Mouse (Mus musculus): ENCODE measurements at regions not wholly inside any gene's neighbourhood (a gene's known extent, or its start where the extent isn't known, plus 50 kb on each side); places are given as distances from the start of the nearest gene placed in this dataset.
A peak's percentile ranks its signal among the peaks of the same experiment; 100 is the strongest.

DNA sequence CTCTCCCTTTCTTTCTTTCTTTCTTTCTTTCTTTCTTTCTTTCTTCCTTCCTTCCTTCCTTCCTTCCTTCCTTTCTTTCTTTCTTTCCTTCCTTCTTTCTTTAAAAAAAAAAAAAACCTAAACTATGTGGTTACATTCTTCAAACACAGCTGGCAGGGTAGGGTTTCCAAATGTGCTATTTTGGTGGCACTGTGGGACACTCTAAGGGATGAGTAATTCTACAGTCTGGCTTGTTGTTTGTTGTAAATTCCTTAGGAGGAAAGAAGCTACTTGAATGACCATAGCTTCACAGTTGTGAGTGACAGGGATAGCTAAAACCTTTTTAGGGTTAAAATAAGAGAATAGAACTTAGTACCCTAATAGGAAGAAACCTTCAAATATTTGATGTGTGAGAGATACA is 342.4 kb downstream of the Osr1 start:
- TF ChIP-seq SRF (IDR thresholded peaks at IDR 0.05; ENCODE audit: control insufficient read depth, insufficient read length, low read depth) (no peak), MYOG (IDR thresholded peaks at IDR 0.05; ENCODE audit: control insufficient read depth in 1 of 3, insufficient read depth in 1 of 3, insufficient read length in 2 of 3, low read depth in 2 of 3) (peak in 1 of 3 experiments; percentile 65), TCF3 (IDR thresholded peaks at IDR 0.05; ENCODE audit: insufficient read length, low read depth) (no peak), POLR2AphosphoS2 (IDR thresholded peaks at IDR 0.05; ENCODE audit: insufficient read length, low read depth) (no peak), REST (IDR thresholded peaks at IDR 0.05; ENCODE audit: insufficient read depth, insufficient read length) (no peak), MAX (IDR thresholded peaks at IDR 0.05; ENCODE audit: low read depth) (no peak), USF1 (IDR thresholded peaks at IDR 0.05; ENCODE audit: low read depth) (no peak), POLR2A (IDR thresholded peaks at IDR 0.05; ENCODE audit: insufficient read length, low read depth) (no peak), CEBPB (IDR thresholded peaks at IDR 0.05; ENCODE audit: insufficient read depth, poor library complexity, severe bottlenecking) (no peak), TCF12 (IDR thresholded peaks at IDR 0.05; ENCODE audit: insufficient read depth, poor library complexity, severe bottlenecking) (peak; percentile 87), E2F4 (IDR thresholded peaks at IDR 0.05; ENCODE audit: insufficient read depth) (no peak), MYOD1 (IDR thresholded peaks at IDR 0.05; ENCODE audit: control insufficient read depth in 1 of 3, insufficient read length in 2 of 3, low read depth in 2 of 3) (peak in 1 of 3 experiments; percentile 26)
- H3K27me3 ChIP-seq (ENCODE audit: control insufficient read depth, insufficient read depth, insufficient read length) = no peaks in the 10 kb centered on the region
- no peaks in the 10 kb centered on the region for H3K36me3 ChIP-seq (ENCODE audit: control insufficient read depth, insufficient read depth)
- H3K4me3 ChIP-seq = no peak overlapping the region
- peak overlapping the region; percentile 10 for H3K4me2 ChIP-seq (ENCODE audit: low read depth)
- H3ac ChIP-seq (ENCODE audit: control insufficient read depth, insufficient read length) = no peak overlapping the region
- H3K79me2 ChIP-seq (ENCODE audit: control insufficient read depth, insufficient read depth) = no peaks in the 10 kb centered on the region

DNA sequence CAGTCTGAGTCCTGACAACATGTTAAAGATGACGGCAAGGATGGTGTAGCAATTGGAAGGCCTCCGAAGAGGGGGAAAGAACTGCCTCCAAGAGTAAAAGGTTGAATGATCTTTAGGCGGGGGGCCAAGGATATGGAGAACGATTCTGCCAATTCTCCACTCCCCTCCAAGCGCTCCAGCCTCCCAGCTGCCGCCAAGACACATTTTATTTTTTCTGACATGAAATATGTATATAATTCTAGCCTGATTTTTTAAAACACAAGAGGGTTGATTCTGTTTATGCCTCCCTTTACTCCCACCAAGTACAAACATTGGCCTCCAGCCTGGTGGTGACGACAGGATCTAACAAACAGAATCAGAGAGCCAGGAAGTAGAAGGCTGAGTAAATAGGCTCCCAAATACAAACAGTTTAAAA is 345.8 kb downstream of the Osr1 start:
- Histone ChIP-seq H3K36me3 (ENCODE audit: control insufficient read depth, insufficient read depth) (no peaks in the 10 kb centered on the region), H3K4me3 (no peak overlapping the region), H3K4me2 (ENCODE audit: low read depth) (no peak overlapping the region), H3K79me2 (ENCODE audit: control insufficient read depth, insufficient read depth) (no peaks in the 10 kb centered on the region), H3K27me3 (ENCODE audit: control insufficient read depth, insufficient read depth, insufficient read length) (no peaks in the 10 kb centered on the region), H3ac (ENCODE audit: control insufficient read depth, insufficient read length) (no peak overlapping the region)
- TF ChIP-seq CEBPB (IDR thresholded peaks at IDR 0.05; ENCODE audit: insufficient read depth, poor library complexity, severe bottlenecking) (no peak), MYOG (IDR thresholded peaks at IDR 0.05; ENCODE audit: control insufficient read depth in 1 of 3, insufficient read depth in 1 of 3, insufficient read length in 2 of 3, low read depth in 2 of 3) (no peak), POLR2A (IDR thresholded peaks at IDR 0.05; ENCODE audit: insufficient read length, low read depth) (no peak), TCF3 (IDR thresholded peaks at IDR 0.05; ENCODE audit: insufficient read length, low read depth) (no peak), MAX (IDR thresholded peaks at IDR 0.05; ENCODE audit: low read depth) (no peak), REST (IDR thresholded peaks at IDR 0.05; ENCODE audit: insufficient read depth, insufficient read length) (no peak), SRF (IDR thresholded peaks at IDR 0.05; ENCODE audit: control insufficient read depth, insufficient read length, low read depth) (no peak), USF1 (IDR thresholded peaks at IDR 0.05; ENCODE audit: low read depth) (no peak), POLR2AphosphoS2 (IDR thresholded peaks at IDR 0.05; ENCODE audit: insufficient read length, low read depth) (no peak), TCF12 (IDR thresholded peaks at IDR 0.05; ENCODE audit: insufficient read depth, poor library complexity, severe bottlenecking) (no peak), MYOD1 (IDR thresholded peaks at IDR 0.05; ENCODE audit: control insufficient read depth in 1 of 3, insufficient read length in 2 of 3, low read depth in 2 of 3) (no peak), E2F4 (IDR thresholded peaks at IDR 0.05; ENCODE audit: insufficient read depth) (no peak)

DNA sequence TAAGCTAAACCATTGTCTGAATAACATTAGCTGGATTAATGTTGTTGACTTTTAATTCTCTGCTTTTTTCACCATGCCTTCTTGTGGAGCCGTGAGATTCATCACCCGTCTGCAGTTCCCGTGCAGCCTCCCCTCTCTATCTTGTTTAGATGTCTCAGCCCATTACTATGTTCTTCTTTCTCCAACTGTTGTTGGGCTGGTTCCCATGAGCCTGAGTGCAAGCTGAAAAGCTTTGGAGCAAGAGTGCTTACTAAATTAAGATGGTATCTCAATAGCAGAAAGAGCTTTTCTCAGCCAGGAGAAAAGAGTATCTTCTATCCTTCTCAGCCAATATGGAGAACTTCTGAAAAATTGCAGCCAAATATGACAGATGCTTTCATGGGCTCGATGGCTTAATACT is 348.1 kb downstream of the Osr1 start:
- no peak overlapping the region for H3K4me2 ChIP-seq (ENCODE audit: low read depth)
- no peaks in the 10 kb centered on the region for H3K36me3 ChIP-seq (ENCODE audit: control insufficient read depth, insufficient read depth)
- H3K4me3 ChIP-seq = no peak overlapping the region
- no peaks in the 10 kb centered on the region for H3K79me2 ChIP-seq (ENCODE audit: control insufficient read depth, insufficient read depth)
- H3ac ChIP-seq (ENCODE audit: control insufficient read depth, insufficient read length) = no peak overlapping the region
- no peaks in the 10 kb centered on the region for H3K27me3 ChIP-seq (ENCODE audit: control insufficient read depth, insufficient read depth, insufficient read length)
- no peak for TF ChIP-seq TCF3 (IDR thresholded peaks at IDR 0.05; ENCODE audit: insufficient read length, low read depth)
- no peak for TF ChIP-seq REST (IDR thresholded peaks at IDR 0.05; ENCODE audit: insufficient read depth, insufficient read length)
- TF ChIP-seq MYOG (IDR thresholded peaks at IDR 0.05; ENCODE audit: control insufficient read depth in 1 of 3, insufficient read depth in 1 of 3, insufficient read length in 2 of 3, low read depth in 2 of 3) = no peak

DNA sequence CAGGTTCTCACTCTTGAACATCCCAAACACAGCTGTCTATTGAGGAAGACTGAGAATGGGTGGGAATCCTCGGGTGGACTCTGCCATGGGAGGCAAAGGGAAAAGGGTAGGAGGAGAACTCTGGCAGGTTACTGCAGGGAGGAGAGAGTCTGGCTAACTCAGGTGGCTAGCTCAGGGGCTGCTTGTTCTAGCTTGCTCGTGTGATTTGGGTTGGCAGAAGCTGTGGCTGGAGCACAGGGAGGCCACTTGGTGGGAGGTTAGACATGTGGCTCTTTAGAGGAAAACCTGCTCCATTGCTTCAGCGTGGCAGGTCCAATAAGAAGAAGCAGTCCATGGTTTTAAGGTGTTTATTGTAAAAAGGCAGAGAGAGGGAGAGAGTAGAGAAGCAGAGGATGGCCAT is 349.1 kb downstream of the Osr1 start:
- no peak for TF ChIP-seq E2F4 (IDR thresholded peaks at IDR 0.05; ENCODE audit: insufficient read depth)
- Histone ChIP-seq H3K27me3 (ENCODE audit: control insufficient read depth, insufficient read depth, insufficient read length) (no peaks in the 10 kb centered on the region), H3K36me3 (ENCODE audit: control insufficient read depth, insufficient read depth) (no peaks in the 10 kb centered on the region), H3K79me2 (ENCODE audit: control insufficient read depth, insufficient read depth) (no peaks in the 10 kb centered on the region), H3K4me2 (ENCODE audit: low read depth) (no peak overlapping the region), H3ac (ENCODE audit: control insufficient read depth, insufficient read length) (no peak overlapping the region), H3K4me3 (no peak overlapping the region)

DNA sequence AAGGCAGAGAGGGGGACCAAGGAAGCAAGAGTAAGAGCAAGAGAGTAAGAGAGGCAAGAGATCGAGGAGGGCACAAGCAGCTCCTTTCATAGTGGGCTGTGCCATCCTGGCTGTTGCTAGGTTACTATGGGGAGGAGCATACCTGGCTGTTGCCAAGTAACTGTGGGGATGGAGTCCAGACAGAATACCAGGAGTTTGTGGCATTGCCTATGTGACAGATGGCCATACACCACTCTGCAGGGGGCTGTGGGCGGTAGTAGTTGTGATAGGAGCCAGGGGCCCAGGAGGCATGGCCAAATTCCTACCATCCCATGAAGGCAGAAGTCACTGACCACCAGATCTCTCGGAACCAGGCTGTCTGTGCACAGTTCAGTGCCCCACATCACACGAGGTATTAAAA is 349.5 kb downstream of the Osr1 start:
- H3K36me3 ChIP-seq (ENCODE audit: control insufficient read depth, insufficient read depth) = no peaks in the 10 kb centered on the region
- no peaks in the 10 kb centered on the region for H3K79me2 ChIP-seq (ENCODE audit: control insufficient read depth, insufficient read depth)
- H3K4me2 ChIP-seq (ENCODE audit: low read depth) = no peak overlapping the region
- no peaks in the 10 kb centered on the region for H3K27me3 ChIP-seq (ENCODE audit: control insufficient read depth, insufficient read depth, insufficient read length)
- no peak for TF ChIP-seq SRF (IDR thresholded peaks at IDR 0.05; ENCODE audit: control insufficient read depth, insufficient read length, low read depth)
- no peak overlapping the region for H3K4me3 ChIP-seq
- H3ac ChIP-seq (ENCODE audit: control insufficient read depth, insufficient read length) = no peak overlapping the region

DNA sequence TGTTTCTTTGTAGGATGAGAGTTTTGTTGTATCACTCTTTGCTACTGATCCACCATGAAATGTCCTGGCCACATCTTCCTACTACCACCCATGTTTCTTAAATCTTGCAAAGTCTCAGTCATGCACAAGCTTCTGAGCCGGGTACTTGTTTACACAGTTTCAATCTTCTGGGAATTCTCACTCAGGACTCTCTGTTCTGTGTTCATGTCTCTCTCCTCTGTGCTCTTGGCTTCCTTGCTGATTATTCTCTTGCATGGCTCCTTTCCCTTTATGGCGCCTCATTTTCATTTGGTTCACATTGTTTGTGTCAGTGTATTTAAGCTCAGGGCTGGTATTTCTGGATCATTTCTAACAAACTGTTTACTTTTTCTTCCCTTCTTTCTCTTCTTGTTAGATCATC is 350.5 kb downstream of the Osr1 start:
- TF ChIP-seq POLR2A (IDR thresholded peaks at IDR 0.05; ENCODE audit: insufficient read length, low read depth) (no peak), REST (IDR thresholded peaks at IDR 0.05; ENCODE audit: insufficient read depth, insufficient read length) (no peak), MYOG (IDR thresholded peaks at IDR 0.05; ENCODE audit: control insufficient read depth in 1 of 3, insufficient read depth in 1 of 3, insufficient read length in 2 of 3, low read depth in 2 of 3) (no peak), MYOD1 (IDR thresholded peaks at IDR 0.05; ENCODE audit: control insufficient read depth in 1 of 3, insufficient read length in 2 of 3, low read depth in 2 of 3) (no peak), POLR2AphosphoS2 (IDR thresholded peaks at IDR 0.05; ENCODE audit: insufficient read length, low read depth) (no peak), SRF (IDR thresholded peaks at IDR 0.05; ENCODE audit: control insufficient read depth, insufficient read length, low read depth) (no peak), TCF3 (IDR thresholded peaks at IDR 0.05; ENCODE audit: insufficient read length, low read depth) (no peak), MAX (IDR thresholded peaks at IDR 0.05; ENCODE audit: low read depth) (no peak), E2F4 (IDR thresholded peaks at IDR 0.05; ENCODE audit: insufficient read depth) (no peak), CEBPB (IDR thresholded peaks at IDR 0.05; ENCODE audit: insufficient read depth, poor library complexity, severe bottlenecking) (no peak), TCF12 (IDR thresholded peaks at IDR 0.05; ENCODE audit: insufficient read depth, poor library complexity, severe bottlenecking) (no peak), USF1 (IDR thresholded peaks at IDR 0.05; ENCODE audit: low read depth) (no peak)
- no peak overlapping the region for H3K4me2 ChIP-seq (ENCODE audit: low read depth)
- H3K4me3 ChIP-seq = no peak overlapping the region
- H3K36me3 ChIP-seq (ENCODE audit: control insufficient read depth, insufficient read depth) = no peaks in the 10 kb centered on the region
- no peaks in the 10 kb centered on the region for H3K79me2 ChIP-seq (ENCODE audit: control insufficient read depth, insufficient read depth)
- H3K27me3 ChIP-seq (ENCODE audit: control insufficient read depth, insufficient read depth, insufficient read length) = no peaks in the 10 kb centered on the region
- no peak overlapping the region for H3ac ChIP-seq (ENCODE audit: control insufficient read depth, insufficient read length)

All from myocyte (in vitro differentiated cells).